Mouse (Mus musculus) limb, embryonic 11.5 days (tissue): Measurements from ENCODE around the gene Syndig1l. TPM values are rescaled to one million over a fixed set of nuclear protein-coding genes. Genes with fewer than 3 reads are reported as not detected.
A peak's percentile ranks its signal among the peaks of the same experiment; 100 is the strongest.

Source experiments
- ATAC-seq: fragments of 200-750 bp; cut with Nextera tagmentation; 2 replicates; pipeline ENCODE4 v1.8.0; 2017; ENCODE audit warnings: low read depth; ENCODE audit not compliant: insufficient number of reproducible peaks, low FRiP score, low TSS enrichment
- DNase-seq: peaks from one replicate; pipeline ENCODE4 v3.0.0-alpha.2; 2015; ENCODE audit warnings: low spot score
- H3K27ac ChIP-seq: fragments of 300-500 bp; sonication (generic); replicated peaks from 2 replicates; pipeline ENCODE4 v1.5.1; 2014; ENCODE audit warnings: low read depth, mild to moderate bottlenecking, low read length
- H3K27me3 ChIP-seq: fragments of 300-500 bp; sonication (generic); 2 replicates; pipeline ENCODE4 v1.6.1; 2014; ENCODE audit warnings: mild to moderate bottlenecking, low read length, mixed read lengths; ENCODE audit not compliant: control insufficient read depth, insufficient read depth
- H3K36me3 ChIP-seq: fragments of 300-500 bp; sonication (generic); 2 replicates; pipeline ENCODE4 v1.6.1; 2014; ENCODE audit warnings: mild to moderate bottlenecking, low read length, moderate library complexity, mixed read lengths; ENCODE audit not compliant: control insufficient read depth, insufficient read depth
- H3K4me1 ChIP-seq: fragments of 300-500 bp; sonication (generic); 2 replicates; pipeline ENCODE4 v1.6.1; 2014; ENCODE audit warnings: low read length, mixed read lengths; ENCODE audit not compliant: control insufficient read depth, insufficient read depth
- H3K4me2 ChIP-seq: fragments of 300-500 bp; sonication (generic); 2 replicates; pipeline ENCODE4 v1.6.1; 2014; ENCODE audit warnings: low read depth, mild to moderate bottlenecking, moderate library complexity; ENCODE audit not compliant: severe bottlenecking
- H3K4me3 ChIP-seq: fragments of 300-500 bp; sonication (generic); 2 replicates; pipeline ENCODE4 v1.5.1; 2014; ENCODE audit warnings: low read depth, low read length
- H3K9ac ChIP-seq: fragments of 300-500 bp; sonication (generic); 2 replicates; pipeline ENCODE4 v1.6.1; 2014; ENCODE audit warnings: mild to moderate bottlenecking, low read length
- H3K9me3 ChIP-seq: fragments of 300-500 bp; sonication (generic); 2 replicates; pipeline ENCODE4 v1.6.1; 2016; ENCODE audit warnings: low read length; ENCODE audit not compliant: control insufficient read depth
- WGBS: fragments of 180-500 bp; shearing (Covaris S2); extraction: QIAGEN DNeasy Blood & Tissue Kit; methylation state at CpG from one replicate; pipeline ENCODE4 v1.1.7; 2014; 5-methylcytosine and 5-hydroxymethylcytosine counted together
- polyA plus RNA-seq: library from polyadenylated mRNA; unstranded; fragments of >200 nt; fragmentation: Nextera tagmentation; extraction: Ambion mirVana; gene quantifications from 2 replicates; pipeline ENCODE4 v1.2.1, GENCODE M21; 2014

The Syndig1l gene
- not detected in 2 replicates for polyA plus RNA-seq

DNA sequence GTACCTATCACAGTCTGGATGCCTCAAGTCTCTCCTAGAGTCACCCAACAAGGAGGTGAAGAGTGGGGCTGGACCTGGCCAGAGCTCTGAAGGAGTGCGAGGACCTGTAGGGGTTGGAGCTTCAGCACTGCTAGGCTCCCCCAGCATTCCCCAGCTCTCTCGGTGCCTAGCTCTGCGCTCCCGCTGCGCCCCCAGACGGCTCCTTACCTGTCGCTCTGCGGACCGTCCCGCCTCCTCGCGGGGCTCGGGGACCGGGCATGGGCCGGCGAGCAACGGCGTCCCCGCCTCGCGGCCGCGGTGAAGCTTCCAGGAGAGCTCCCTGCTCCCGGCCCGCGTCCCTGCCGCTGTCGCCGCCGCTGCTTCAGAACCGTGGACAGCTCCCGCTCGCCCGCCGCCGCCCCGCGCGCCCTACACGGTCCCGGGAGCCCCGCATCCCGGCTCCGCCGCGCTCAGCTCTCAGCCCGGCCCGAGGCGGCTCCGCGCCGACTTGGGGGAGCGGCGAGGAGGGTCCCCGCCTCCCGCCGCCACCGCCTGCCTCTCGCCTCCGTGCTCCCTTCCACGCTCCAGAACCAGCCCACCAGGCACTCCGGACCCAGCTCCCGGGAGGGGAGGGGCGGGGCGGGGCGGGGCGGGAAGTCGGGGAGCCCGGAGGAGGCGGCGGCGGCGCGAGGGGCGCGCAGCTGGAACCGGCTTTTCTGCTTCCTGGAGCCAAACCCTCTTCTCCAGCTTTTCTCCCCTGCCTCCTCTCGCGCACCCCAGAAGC, at the start of gene Syndig1l:
TSS of gene Syndig1l (minus strand) at position 513 of the 763 bp plus-strand sequence.
- Histone ChIP-seq H3K9me3 (no peaks in the 10 kb centered on the region), H3K4me1 (no peaks in the 10 kb centered on the region), H3K4me2 (peak within 1 kb of the TSS; percentile 89), H3K27ac (no peak within 1 kb of the TSS), H3K36me3 (no peaks in the 10 kb centered on the region), H3K4me3 (peak within 1 kb of the TSS; percentile 47), H3K9ac (no peak within 1 kb of the TSS), H3K27me3 (peaks cover 15% of the 10 kb centered on the region)
- under 1% methylated on average over 60 of the region's 79 CpGs for WGBS
- ATAC-seq = no peak; the same call in 1 of the 2 replicates
- DNase-seq = peak; percentile 90

DNA sequence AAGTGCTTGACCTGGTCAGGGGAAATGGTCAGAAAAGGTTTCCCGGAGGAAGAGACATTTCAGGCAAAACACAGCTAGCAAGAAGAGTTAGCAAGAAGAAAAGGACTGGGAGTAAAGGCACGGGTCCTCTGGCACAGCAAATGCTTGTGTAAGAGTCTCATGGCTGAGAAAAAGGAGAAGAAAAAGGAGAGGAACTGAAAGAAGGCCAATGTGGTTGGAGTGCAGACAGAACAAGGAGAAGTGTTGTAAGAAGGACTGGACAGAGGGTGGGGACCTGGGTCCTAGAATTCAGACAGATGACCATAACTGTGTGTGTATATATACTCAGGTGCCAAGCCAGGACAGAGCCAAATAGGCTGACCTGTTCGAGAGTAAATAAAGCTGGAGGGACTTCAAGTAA, 49.5 kb upstream of the Syndig1l start:
- WGBS = 79% methylated on average over 3 of the region's 3 CpGs
- Histone ChIP-seq H3K36me3 (no peaks in the 10 kb centered on the region), H3K9ac (no peak overlapping the region), H3K4me1 (peaks cover 4% of the 10 kb centered on the region), H3K27me3 (no peaks in the 10 kb centered on the region), H3K9me3 (no peaks in the 10 kb centered on the region), H3K27ac (no peak overlapping the region), H3K4me2 (no peak overlapping the region), H3K4me3 (no peak overlapping the region)
- DNase-seq (no peak), ATAC-seq (no peak)

DNA sequence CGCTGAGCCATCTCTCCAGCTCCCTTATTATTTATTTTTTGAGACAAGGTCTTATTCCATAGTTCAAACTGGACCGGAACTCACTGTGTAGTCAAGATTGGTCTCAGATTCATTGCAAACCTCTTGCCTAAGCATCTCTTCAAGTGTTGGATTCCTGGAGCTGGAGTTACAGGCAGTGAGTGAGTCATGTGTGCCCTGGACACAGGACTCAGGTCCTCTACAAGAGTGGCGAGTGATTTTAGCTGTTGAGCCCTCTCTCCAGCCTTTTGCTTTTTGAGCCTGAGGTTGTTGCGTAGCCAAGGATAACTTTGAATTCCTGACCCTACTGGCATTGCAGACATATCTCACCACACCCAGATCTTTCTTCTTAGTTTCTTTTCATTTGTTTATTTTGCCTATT, 47.1 kb upstream of the Syndig1l start:
- Histone ChIP-seq H3K4me2 (no peak overlapping the region), H3K36me3 (no peaks in the 10 kb centered on the region), H3K4me3 (no peak overlapping the region), H3K9ac (no peak overlapping the region), H3K27me3 (no peaks in the 10 kb centered on the region), H3K4me1 (no peaks in the 10 kb centered on the region), H3K9me3 (no peaks in the 10 kb centered on the region), H3K27ac (no peak overlapping the region)
- no peak for ATAC-seq
- no peak for DNase-seq
- WGBS = 66% methylated on average over 4 of the region's 4 CpGs

DNA sequence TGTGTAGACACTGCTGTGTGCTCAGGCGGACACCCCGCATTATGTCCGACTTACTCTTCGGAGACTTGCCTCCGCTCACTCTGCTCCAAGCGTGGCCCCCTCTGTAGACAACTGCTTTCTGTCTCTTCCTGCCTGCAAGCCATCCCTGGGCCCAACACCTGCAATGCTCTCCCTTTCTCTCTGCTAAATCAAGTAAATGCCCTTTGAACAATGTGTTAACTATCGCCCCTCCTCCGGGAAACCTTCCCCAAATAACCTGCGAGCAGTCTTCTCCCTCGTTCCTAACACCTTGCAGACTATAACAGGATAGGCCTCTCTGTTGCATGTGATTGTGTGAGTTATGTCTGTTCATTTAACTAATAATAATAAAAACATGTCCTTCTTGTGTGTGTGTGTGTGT, 44.9 kb upstream of the Syndig1l start:
- no peak for ATAC-seq

DNA sequence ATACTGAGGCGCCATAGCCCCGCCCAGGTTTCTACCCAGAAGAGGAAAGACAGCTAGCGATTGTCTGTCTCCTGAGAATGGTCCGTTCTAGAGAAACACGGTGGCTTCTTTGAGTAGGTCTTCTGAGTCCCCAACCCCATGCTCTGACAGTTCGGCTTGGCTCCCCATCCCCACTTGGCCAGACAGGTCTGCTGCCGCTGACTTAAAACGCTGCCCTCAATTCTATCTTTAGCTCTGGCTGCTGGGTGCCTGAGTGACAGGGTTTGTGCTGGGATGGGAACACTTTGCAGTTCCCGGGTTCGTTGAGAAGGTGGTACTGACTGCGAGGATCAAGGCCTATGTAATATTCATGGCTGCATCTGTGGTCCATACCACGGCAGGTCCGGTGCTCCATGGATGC, 34.7 kb upstream of the Syndig1l start:
- Histone ChIP-seq H3K27ac (no peak overlapping the region), H3K4me2 (no peak overlapping the region), H3K9me3 (no peaks in the 10 kb centered on the region), H3K4me1 (no peaks in the 10 kb centered on the region), H3K4me3 (no peak overlapping the region), H3K9ac (no peak overlapping the region), H3K36me3 (no peaks in the 10 kb centered on the region), H3K27me3 (no peaks in the 10 kb centered on the region)
- DNase-seq (no peak), ATAC-seq (no peak)
- WGBS = 67% methylated on average over 13 of the region's 13 CpGs

More for the DNA sequence above, 44.9 kb upstream of the Syndig1l start:
- Histone ChIP-seq H3K36me3 (no peaks in the 10 kb centered on the region), H3K27ac (no peak overlapping the region), H3K9ac (no peak overlapping the region), H3K27me3 (no peaks in the 10 kb centered on the region), H3K4me1 (no peaks in the 10 kb centered on the region), H3K4me3 (no peak overlapping the region), H3K9me3 (no peaks in the 10 kb centered on the region), H3K4me2 (no peak overlapping the region)
- DNase-seq = no peak
- 83% methylated on average over 10 of the region's 10 CpGs for WGBS

DNA sequence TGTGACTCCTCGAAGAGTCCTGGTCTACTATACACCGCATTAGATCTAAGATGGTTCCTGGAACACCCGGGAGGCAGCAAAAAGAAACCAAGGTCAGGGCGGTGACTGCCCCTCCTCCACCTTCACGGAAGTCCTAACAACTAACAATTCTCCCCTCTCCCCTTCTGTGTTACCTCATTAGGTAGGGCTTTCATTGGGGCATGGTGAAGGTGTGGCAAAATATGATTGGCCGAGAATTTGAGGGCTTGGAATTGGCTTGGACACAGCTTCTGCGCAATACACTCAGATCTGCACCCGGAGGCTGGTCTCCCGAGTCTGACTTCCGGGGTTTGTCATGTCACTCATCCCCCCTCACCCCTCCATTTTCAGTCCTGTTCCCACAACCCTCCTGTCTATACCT, 29.8 kb upstream of the Syndig1l start:
- DNase-seq = no peak
- no peaks in the 10 kb centered on the region for H3K9me3 ChIP-seq
- no peak overlapping the region for H3K27ac ChIP-seq
- H3K36me3 ChIP-seq = no peaks in the 10 kb centered on the region
- ATAC-seq = no peak
- H3K9ac ChIP-seq = no peak overlapping the region
- 91% methylated on average over 10 of the region's 10 CpGs for WGBS
- H3K27me3 ChIP-seq = no peaks in the 10 kb centered on the region
- no peaks in the 10 kb centered on the region for H3K4me1 ChIP-seq
- no peak overlapping the region for H3K4me2 ChIP-seq
- no peak overlapping the region for H3K4me3 ChIP-seq

DNA sequence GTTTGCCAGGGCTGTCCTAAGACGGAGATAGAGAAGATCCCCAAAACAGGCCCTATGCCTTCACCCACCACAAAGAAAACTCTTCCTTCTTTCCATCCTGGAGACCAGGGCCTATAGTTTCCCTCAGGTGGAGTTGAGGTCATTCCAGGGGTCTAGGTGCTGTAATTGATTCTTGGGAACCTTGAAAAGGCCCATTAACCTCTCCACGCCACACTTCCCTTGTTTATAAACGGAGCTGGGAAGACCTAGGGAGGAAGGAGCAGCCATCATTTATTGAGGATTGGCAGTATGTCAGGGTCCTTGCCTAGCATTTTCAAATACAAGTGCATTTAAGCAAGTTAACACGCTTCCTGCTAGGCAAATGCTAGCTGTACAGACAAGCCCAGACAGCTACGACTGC, 28.8 kb upstream of the Syndig1l start:
- H3K4me2 ChIP-seq = no peak overlapping the region
- H3K9ac ChIP-seq = no peak overlapping the region
- no peak overlapping the region for H3K27ac ChIP-seq
- no peaks in the 10 kb centered on the region for H3K36me3 ChIP-seq
- no peaks in the 10 kb centered on the region for H3K9me3 ChIP-seq
- H3K4me1 ChIP-seq = no peaks in the 10 kb centered on the region
- 56% methylated on average over 5 of the region's 5 CpGs for WGBS
- no peak for ATAC-seq
- DNase-seq = no peak
- no peaks in the 10 kb centered on the region for H3K27me3 ChIP-seq
- H3K4me3 ChIP-seq = no peak overlapping the region

DNA sequence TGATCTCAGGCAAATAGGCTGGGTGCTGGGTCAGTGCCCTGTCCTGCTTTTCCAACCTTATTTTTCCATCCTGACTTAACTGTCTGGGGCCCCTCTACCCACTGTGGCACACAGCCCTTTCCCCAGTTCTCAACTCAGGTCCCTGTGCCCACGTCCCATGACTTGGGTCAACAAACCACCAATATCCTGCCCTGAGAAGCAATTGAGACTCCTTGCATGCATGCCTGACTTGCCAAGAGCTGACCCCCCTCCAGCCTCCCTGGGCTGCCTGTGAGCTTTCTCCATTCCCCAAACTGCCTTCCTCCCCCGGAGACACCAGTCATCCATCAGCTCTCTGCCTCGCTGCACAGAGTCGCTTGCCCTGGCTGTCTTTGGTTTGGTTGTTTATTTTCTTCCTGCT, 28.4 kb upstream of the Syndig1l start:
- no peaks in the 10 kb centered on the region for H3K9me3 ChIP-seq
- no peak overlapping the region for H3K4me2 ChIP-seq
- ATAC-seq (no peak), DNase-seq (no peak)
- no peaks in the 10 kb centered on the region for H3K4me1 ChIP-seq
- no peaks in the 10 kb centered on the region for H3K36me3 ChIP-seq
- H3K9ac ChIP-seq = no peak overlapping the region
- H3K27ac ChIP-seq = no peak overlapping the region
- 27% methylated on average over 4 of the region's 4 CpGs for WGBS
- no peak overlapping the region for H3K4me3 ChIP-seq
- no peaks in the 10 kb centered on the region for H3K27me3 ChIP-seq

DNA sequence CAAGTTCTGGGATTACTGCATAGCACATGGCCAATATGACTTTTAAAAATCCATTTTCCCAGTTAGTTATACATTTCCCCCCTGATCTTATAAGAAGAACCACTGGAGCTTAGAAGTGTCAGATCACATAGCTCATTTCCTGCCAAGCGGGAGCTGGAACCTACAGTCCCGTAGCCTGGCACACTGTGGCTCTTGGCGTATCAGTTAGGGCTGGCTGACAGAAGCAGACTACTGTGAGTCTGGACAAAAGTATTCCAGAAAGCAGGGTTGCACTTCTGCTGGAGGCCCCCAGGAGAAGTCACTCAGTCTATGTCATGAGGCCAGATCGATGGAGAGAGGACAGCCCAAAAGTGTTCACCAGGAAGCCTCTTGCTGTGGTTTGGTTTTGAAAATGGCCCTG, 27.8 kb upstream of the Syndig1l start:
- DNase-seq = no peak
- WGBS = 87% methylated on average over 4 of the region's 4 CpGs
- no peaks in the 10 kb centered on the region for H3K4me1 ChIP-seq
- H3K4me3 ChIP-seq = no peak overlapping the region
- no peak overlapping the region for H3K4me2 ChIP-seq
- no peaks in the 10 kb centered on the region for H3K27me3 ChIP-seq
- no peaks in the 10 kb centered on the region for H3K36me3 ChIP-seq
- H3K9ac ChIP-seq = no peak overlapping the region
- no peaks in the 10 kb centered on the region for H3K9me3 ChIP-seq
- ATAC-seq = no peak
- no peak overlapping the region for H3K27ac ChIP-seq
